Mouse (Mus musculus) left cerebral cortex, postnatal 36 days (tissue): ENCODE measurements around the gene Ablim2. TPM values are rescaled to one million over a fixed set of nuclear protein-coding genes. Genes with fewer than 3 reads are reported as not detected.

ENCODE experiments used
- DNase-seq, 2 experiments: peaks; one replicate each; pipeline ENCODE4 v3.0.0; 2021 to 2022; ENCODE audit warnings: low spot score in 2 of 2, mixed read lengths in 1 of 2
- intact Hi-C: fragments of 180-260 bp; cut with DNase I; formaldehyde crosslinking; loops from one replicate; pipeline ENCODE4 v1.15.1; 2025
- total RNA-seq, 2 experiments: library from RNA; stranded (reverse); gene quantifications; 2 replicates each; pipeline ENCODE4 v1.2.3; 2021

The Ablim2 gene
- total RNA-seq, 2 experiments from 2014 or later: 150 to 220 TPM

DNA sequence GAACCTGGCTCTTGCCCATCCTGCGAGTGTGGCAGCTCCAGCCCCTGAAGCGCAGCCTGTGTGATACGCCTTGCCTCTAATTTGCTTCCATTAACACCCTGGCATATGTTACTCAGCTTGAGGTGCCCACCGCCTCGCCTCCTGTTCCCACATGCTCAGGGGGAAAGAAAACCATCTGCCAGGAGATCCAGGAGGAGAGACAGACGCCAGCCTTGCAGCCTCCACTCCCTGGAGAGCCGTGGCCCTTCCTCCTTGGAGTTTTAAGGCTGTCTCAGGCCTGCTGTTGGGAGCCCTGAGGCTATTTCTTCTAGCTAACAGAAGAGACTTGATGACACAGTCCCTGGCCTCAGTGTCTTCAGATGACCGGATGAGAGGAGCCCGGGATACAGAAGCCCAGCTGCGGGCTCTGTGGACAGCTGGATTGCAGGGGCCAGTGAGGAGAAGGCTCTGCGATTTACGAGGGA lies 167.5 kb downstream of the Ablim2 start:
- peak; percentile 67 to 69 for DNase-seq
- intact Hi-C loops: no loop called here

DNA sequence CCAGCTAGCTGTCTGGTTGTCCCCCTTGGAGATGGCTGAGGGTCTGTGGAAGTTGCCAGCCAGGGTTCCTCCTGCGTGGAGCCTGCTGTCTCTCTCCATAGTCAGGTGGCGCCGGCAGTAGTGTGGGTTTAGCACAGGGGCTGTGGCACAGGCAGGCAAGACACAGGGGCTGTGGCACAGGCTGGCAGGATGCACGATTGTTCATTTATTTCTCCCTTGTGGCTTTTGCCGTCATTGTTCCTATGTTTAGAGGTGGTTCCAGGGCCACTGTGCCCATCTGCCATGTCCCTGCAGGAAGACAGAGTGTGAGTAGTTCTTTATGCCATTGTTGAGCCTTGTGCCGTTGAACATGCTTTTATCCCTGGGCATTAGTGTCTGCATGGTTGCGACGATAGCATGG lies 168.8 kb downstream of the Ablim2 start:
- DNase-seq: no peak
- intact Hi-C loops: no loop called here

DNA sequence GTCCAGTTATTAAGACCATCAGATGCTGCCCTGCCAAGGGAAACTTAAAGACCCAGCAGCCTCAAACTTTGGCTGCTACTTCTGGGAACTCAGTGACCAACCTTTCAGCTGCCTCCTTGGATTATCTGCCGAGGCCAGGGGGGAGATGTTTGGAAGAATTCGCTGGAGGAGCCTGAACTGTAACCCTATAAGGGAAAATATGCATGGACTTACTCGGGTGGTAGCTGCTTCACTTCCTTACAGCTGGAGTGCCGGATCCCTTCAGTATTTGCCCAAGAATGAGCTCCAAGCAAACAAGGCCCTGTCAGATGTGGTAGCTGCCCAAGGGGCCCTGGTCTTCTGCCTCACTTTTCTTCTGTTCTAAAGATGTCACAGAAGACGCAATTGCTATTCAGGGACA lies 173.6 kb downstream of the Ablim2 start:
- intact Hi-C loops: loop anchor here (5.0 kb wide), 1 partner anchor 39 kb away; the partner anchor contains the start of gene Afap1
- DNase-seq: no peak

GRCm38 (mm10) chr5:35933059-35933458 lies 175.4 kb downstream of the Ablim2 start:
- intact Hi-C loops: loop anchor here (5.0 kb wide), 1 partner anchor 41 kb away; the partner anchor contains the start of gene Afap1
- no peak for DNase-seq

Other genes with a start within 250 kb of the Ablim2 start
- under 1 TPM; 0.22 to 0.45 TPM for gene Cpz, start 232.2 kb upstream of the Ablim2 start, total RNA-seq
- 10 to 100 TPM in 1 of 2 experiments, 1 to 10 TPM in 1; 6.3 to 11.2 TPM for gene Trmt44, start 182.8 kb upstream of the Ablim2 start, total RNA-seq
- 10 to 100 TPM; 31.0 to 36.5 TPM for gene Acox3, start 174.8 kb upstream of the Ablim2 start, total RNA-seq
- gene Htra3, start 78.1 kb upstream of the Ablim2 start, total RNA-seq: 1 to 10 TPM; 7.7 to 9.6 TPM
- gene Sh3tc1, start 17.9 kb upstream of the Ablim2 start, total RNA-seq: 1 to 10 TPM; 3.0 to 3.3 TPM
- 10 to 100 TPM; 27.0 to 30.4 TPM for gene Afap1, start 135.4 kb downstream of the Ablim2 start, total RNA-seq